Mouse (Mus musculus) testis, postnatal 10 days (tissue): ENCODE measurements around the gene Sec14l3.

ENCODE experiments used
- DNase-seq: peaks from one replicate; pipeline ENCODE4 v3.0.0; 2021; ENCODE audit warnings: low spot score

Sec14l3 gene

GRCm38 (mm10) chr11:4060866-4061575 lies 3.6 kb upstream of the Sec14l3 start:
- DNase-seq: no peak

- DNase-seq: no peak
Observed at GRCm38 (mm10) chr11:4062523-4062922, 2.1 kb upstream of the Sec14l3 start.

GRCm38 (mm10) chr11:4062981-4063380 lies 1.7 kb upstream of the Sec14l3 start:
- DNase-seq: no peak

- DNase-seq: no peak
Observed at GRCm38 (mm10) chr11:4069664-4070063, 5.0 kb downstream of the Sec14l3 start.

GRCm38 (mm10) chr11:4076633-4077032 lies 12.0 kb downstream of the Sec14l3 start:
- peak; percentile 87 for DNase-seq

- no peak for DNase-seq
Observed at GRCm38 (mm10) chr11:4078267-4078933, 13.8 kb downstream of the Sec14l3 start.

GRCm38 (mm10) chr11:4080219-4080618 lies 15.6 kb downstream of the Sec14l3 start:
- peak; percentile 77 for DNase-seq

GRCm38 (mm10) chr11:4083316-4084078 lies 18.9 kb downstream of the Sec14l3 start:
- peak; percentile 60 for DNase-seq

GRCm38 (mm10) chr11:4086246-4086645 lies 21.6 kb downstream of the Sec14l3 start:
- no peak for DNase-seq

- no peak for DNase-seq
Observed at GRCm38 (mm10) chr11:4087267-4087666, 22.6 kb downstream of the Sec14l3 start.

GRCm38 (mm10) chr11:4093459-4094377 lies 29.1 kb downstream of the Sec14l3 start:
- no peak for DNase-seq

- peak; percentile 85 for DNase-seq
Observed at GRCm38 (mm10) chr11:4094378-4095170, 29.9 kb downstream of the Sec14l3 start.

GRCm38 (mm10) chr11:4095171-4096053 lies 30.8 kb downstream of the Sec14l3 start, which contains the start of gene Mtfp1:
Gene Mtfp1, minus strand, starts transcription at chr11:4095445.
- peak; percentile 65 for DNase-seq

- DNase-seq: peak; percentile 97
Observed at GRCm38 (mm10) chr11:4096054-4096984, 31.7 kb downstream of the Sec14l3 start.

- DNase-seq: no peak
Observed at GRCm38 (mm10) chr11:4097091-4097621, 32.5 kb downstream of the Sec14l3 start.

GRCm38 (mm10) chr11:4098120-4098519 lies 33.5 kb downstream of the Sec14l3 start:
- no peak for DNase-seq

GRCm38 (mm10) chr11:4098816-4099215 lies 34.2 kb downstream of the Sec14l3 start:
- no peak for DNase-seq

- DNase-seq: no peak
Observed at GRCm38 (mm10) chr11:4099447-4099846, 34.8 kb downstream of the Sec14l3 start.
